Mouse (Mus musculus): ENCODE results near the gene Atp5b. TPM values are rescaled to one million over a fixed set of nuclear protein-coding genes. Genes with fewer than 3 reads are reported as not detected.

The Atp5b gene
- polyA plus RNA-seq, 2 experiments: 1,269 to 2,011 TPM

- 89% methylated on average over 5 of the region's 5 CpGs for WGBS
- peaks cover 69% of the 10 kb centered on the region for H3K36me3 ChIP-seq (ENCODE audit: control insufficient read depth, insufficient read depth, low read length)
- H3K9ac ChIP-seq (ENCODE audit: low read depth, low read length, severe bottlenecking): no peak overlapping the region
- H3K4me2 ChIP-seq (replicated peaks; ENCODE audit: low read depth, low read length, severe bottlenecking): no peak overlapping the region
- H3K4me1 ChIP-seq (ENCODE audit: control insufficient read depth, insufficient read depth, low read length): peaks cover 21% of the 10 kb centered on the region
- ATAC-seq (ENCODE audit: low FRiP score, low read depth) (no peak), DNase-seq (ENCODE audit: low spot score) (no peak)
- H3K27ac ChIP-seq (replicated peaks; ENCODE audit: low read depth, low read length): no peak overlapping the region
- no peak for TF ChIP-seq POLR2A (IDR thresholded peaks at IDR 0.05; ENCODE audit: borderline replicate concordance, extremely low read depth, insufficient read depth, insufficient read length)
- no peak overlapping the region for H3K4me3 ChIP-seq (replicated peaks; ENCODE audit: low read length)
- H3K9me3 ChIP-seq (ENCODE audit: control insufficient read depth, low read length): no peaks in the 10 kb centered on the region
- no peaks in the 10 kb centered on the region for H3K27me3 ChIP-seq (ENCODE audit: control insufficient read depth, insufficient read depth, low read length)
These were observed 42.8 kb upstream of the Atp5b start for GRCm38 (mm10) chr10:128040293-128040692.

GRCm38 (mm10) chr10:128041636-128042035 is 41.4 kb upstream of the Atp5b start:
- H3K4me1 ChIP-seq (ENCODE audit: control insufficient read depth, insufficient read depth, low read length): peaks cover 21% of the 10 kb centered on the region
- peaks cover 82% of the 10 kb centered on the region for H3K36me3 ChIP-seq (ENCODE audit: control insufficient read depth, insufficient read depth, low read length)
- no peak overlapping the region; the same call in 1 of the 2 replicates for H3K9ac ChIP-seq (ENCODE audit: low read depth, low read length, severe bottlenecking)

GRCm38 (mm10) chr10:128042466-128042865 is 40.6 kb upstream of the Atp5b start:
- no peak for ATAC-seq (ENCODE audit: low FRiP score, low read depth)

More at GRCm38 (mm10) chr10:128041636-128042035, 41.4 kb upstream of the Atp5b start:
- Histone ChIP-seq H3K9me3 (ENCODE audit: control insufficient read depth, low read length) (no peaks in the 10 kb centered on the region), H3K4me3 (replicated peaks; ENCODE audit: low read length) (no peak overlapping the region), H3K27ac (replicated peaks; ENCODE audit: low read depth, low read length) (no peak overlapping the region), H3K27me3 (ENCODE audit: control insufficient read depth, insufficient read depth, low read length) (no peaks in the 10 kb centered on the region), H3K4me2 (replicated peaks; ENCODE audit: low read depth, low read length, severe bottlenecking) (no peak overlapping the region)
- WGBS: 77% methylated on average over 4 of the region's 4 CpGs
- DNase-seq (ENCODE audit: low spot score) (no peak), ATAC-seq (ENCODE audit: low FRiP score, low read depth) (no peak)
- no peak for TF ChIP-seq POLR2A (IDR thresholded peaks at IDR 0.05; ENCODE audit: borderline replicate concordance, extremely low read depth, insufficient read depth, insufficient read length)

GRCm38 (mm10) chr10:128043041-128043835 is 39.8 kb upstream of the Atp5b start:
- no peak overlapping the region for H3K4me3 ChIP-seq (replicated peaks; ENCODE audit: low read length)
- ATAC-seq (ENCODE audit: low FRiP score, low read depth) (no peak), DNase-seq (ENCODE audit: low spot score) (no peak)
- H3K9ac ChIP-seq (ENCODE audit: low read depth, low read length, severe bottlenecking): no peak overlapping the region
- no peak for TF ChIP-seq POLR2A (IDR thresholded peaks at IDR 0.05; ENCODE audit: borderline replicate concordance, extremely low read depth, insufficient read depth, insufficient read length)
- peaks cover 11% of the 10 kb centered on the region for H3K4me1 ChIP-seq (ENCODE audit: control insufficient read depth, insufficient read depth, low read length)
- WGBS: 72% methylated on average over 3 of the region's 3 CpGs
- no peak overlapping the region for H3K4me2 ChIP-seq (replicated peaks; ENCODE audit: low read depth, low read length, severe bottlenecking)
- peaks cover 97% of the 10 kb centered on the region for H3K36me3 ChIP-seq (ENCODE audit: control insufficient read depth, insufficient read depth, low read length)
- no peaks in the 10 kb centered on the region for H3K27me3 ChIP-seq (ENCODE audit: control insufficient read depth, insufficient read depth, low read length)
- H3K9me3 ChIP-seq (ENCODE audit: control insufficient read depth, low read length): no peaks in the 10 kb centered on the region
- H3K27ac ChIP-seq (replicated peaks; ENCODE audit: low read depth, low read length): no peak overlapping the region

More at GRCm38 (mm10) chr10:128042466-128042865, 40.6 kb upstream of the Atp5b start:
- WGBS: 85% methylated on average over 3 of the region's 3 CpGs
- Histone ChIP-seq H3K9me3 (ENCODE audit: control insufficient read depth, low read length) (no peaks in the 10 kb centered on the region), H3K4me3 (replicated peaks; ENCODE audit: low read length) (no peak overlapping the region), H3K36me3 (ENCODE audit: control insufficient read depth, insufficient read depth, low read length) (peaks cover 89% of the 10 kb centered on the region), H3K4me1 (ENCODE audit: control insufficient read depth, insufficient read depth, low read length) (peaks cover 16% of the 10 kb centered on the region), H3K9ac (ENCODE audit: low read depth, low read length, severe bottlenecking) (no peak overlapping the region), H3K27ac (replicated peaks; ENCODE audit: low read depth, low read length) (no peak overlapping the region), H3K4me2 (replicated peaks; ENCODE audit: low read depth, low read length, severe bottlenecking) (no peak overlapping the region), H3K27me3 (ENCODE audit: control insufficient read depth, insufficient read depth, low read length) (no peaks in the 10 kb centered on the region)
- no peak for TF ChIP-seq POLR2A (IDR thresholded peaks at IDR 0.05; ENCODE audit: borderline replicate concordance, extremely low read depth, insufficient read depth, insufficient read length)
- no peak for DNase-seq (ENCODE audit: low spot score)

GRCm38 (mm10) chr10:128048157-128048556 is 34.9 kb upstream of the Atp5b start:
- Histone ChIP-seq H3K27me3 (ENCODE audit: control insufficient read depth, insufficient read depth, low read length) (no peaks in the 10 kb centered on the region), H3K9me3 (ENCODE audit: control insufficient read depth, low read length) (no peaks in the 10 kb centered on the region), H3K4me1 (ENCODE audit: control insufficient read depth, insufficient read depth, low read length) (no peaks in the 10 kb centered on the region), H3K4me3 (replicated peaks; ENCODE audit: low read length) (no peak overlapping the region), H3K9ac (ENCODE audit: low read depth, low read length, severe bottlenecking) (no peak overlapping the region), H3K4me2 (replicated peaks; ENCODE audit: low read depth, low read length, severe bottlenecking) (no peak overlapping the region), H3K27ac (replicated peaks; ENCODE audit: low read depth, low read length) (no peak overlapping the region), H3K36me3 (ENCODE audit: control insufficient read depth, insufficient read depth, low read length) (peaks cover 81% of the 10 kb centered on the region)
- WGBS: 96% methylated on average over 8 of the region's 8 CpGs
- DNase-seq (ENCODE audit: low spot score): no peak
- no peak for TF ChIP-seq POLR2A (IDR thresholded peaks at IDR 0.05; ENCODE audit: borderline replicate concordance, extremely low read depth, insufficient read depth, insufficient read length)
- no peak for ATAC-seq (ENCODE audit: low FRiP score, low read depth)

Measured in limb, embryonic 14.5 days (tissue).